Mouse (Mus musculus): ENCODE results near the gene Mpz.
A peak's percentile ranks its signal among the peaks of the same experiment; 100 is the strongest.

Gene Mpz

DNA sequence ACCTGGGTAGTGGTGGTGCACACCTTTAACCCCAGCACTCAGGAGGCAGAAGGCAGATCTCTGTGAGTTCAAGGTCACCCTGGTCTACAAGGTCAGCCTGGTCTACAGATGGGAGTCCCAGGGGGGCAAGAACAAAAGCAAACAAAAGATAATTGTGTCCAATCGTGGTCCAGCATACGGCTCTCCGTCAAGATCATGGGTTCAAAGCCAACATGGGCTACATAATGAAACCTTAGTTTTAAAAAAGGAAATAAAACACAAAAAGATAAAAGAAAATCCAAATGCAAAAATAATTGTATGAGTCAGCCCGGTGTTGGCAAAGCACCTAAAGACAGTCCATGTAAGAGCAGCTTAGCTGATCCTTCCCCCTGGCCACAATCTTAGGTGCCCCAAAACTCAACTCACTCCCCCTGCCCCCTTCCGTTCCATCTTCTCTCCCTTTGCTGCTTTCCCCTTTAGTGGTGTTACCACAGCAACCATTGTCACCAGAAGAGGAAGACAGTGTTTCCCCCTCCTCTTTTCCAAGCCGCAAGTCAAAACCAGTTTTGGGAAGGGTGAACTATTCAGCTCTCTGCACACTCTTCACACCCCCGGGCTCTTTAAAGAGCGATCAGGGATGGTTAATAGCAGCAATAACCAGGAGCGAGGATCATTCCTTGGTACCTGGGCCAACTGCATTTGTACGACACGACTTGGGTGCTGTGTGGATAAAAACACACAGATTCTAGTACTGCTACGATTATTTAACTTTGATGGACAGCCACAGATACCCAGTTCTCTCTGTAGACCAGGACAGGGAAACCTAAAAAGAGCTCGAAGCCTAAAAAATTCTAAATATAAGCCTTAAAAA, 37.6 kb downstream of the Mpz start:
- DNase-seq (ENCODE audit: low spot score): no peak

DNA sequence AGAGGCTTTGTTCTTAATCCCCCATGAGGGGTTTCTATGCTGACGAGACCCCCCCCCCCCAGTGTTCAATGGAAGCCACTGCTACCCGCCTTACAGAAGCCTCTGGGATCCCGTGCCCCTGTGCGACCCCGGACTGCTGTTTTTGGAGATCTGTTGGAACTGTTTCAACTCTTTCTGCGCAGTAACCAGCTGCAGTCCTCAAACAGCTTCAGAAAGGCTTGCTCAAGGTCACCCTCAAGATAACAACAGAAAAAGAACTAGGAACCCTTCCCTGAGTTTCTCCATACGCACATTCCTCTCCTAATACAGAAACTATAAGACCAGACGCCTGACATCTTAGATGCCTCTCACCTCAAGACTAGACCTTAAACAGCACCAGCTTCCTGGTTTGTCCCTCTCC, 38.5 kb downstream of the Mpz start:
- DNase-seq (ENCODE audit: low spot score): no peak

DNA sequence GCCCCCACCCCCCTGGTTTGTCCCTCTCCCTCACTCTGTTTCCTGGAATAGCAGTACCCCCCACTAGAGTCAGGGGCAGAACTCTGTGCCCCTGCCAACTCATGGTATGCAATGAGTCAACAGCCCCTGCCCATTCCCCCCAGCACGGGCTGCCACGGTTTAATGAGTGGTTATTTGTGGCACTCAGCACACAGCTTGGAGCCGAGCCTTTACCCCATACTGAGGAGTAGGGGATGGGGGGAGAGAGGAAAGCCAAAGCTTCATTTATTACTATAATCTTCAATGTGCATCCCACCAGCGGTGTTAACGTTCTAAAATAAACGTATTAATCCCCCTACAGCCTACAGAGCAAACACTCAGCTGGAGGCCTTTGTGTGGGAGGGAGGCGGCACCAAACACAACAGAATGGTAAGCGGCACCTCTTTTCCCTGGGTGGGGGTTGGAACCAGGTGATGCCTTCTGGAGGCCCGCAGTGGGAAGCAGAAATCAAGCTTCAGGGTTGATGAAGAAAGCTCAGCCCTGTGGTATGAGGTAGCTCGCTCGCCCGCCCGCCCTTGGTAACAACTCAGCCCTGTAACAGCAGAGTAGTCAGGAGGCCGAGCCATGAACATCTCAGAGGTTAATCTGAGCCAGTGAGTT, 39.1 kb downstream of the Mpz start:
- no peak for DNase-seq (ENCODE audit: low spot score)

DNA sequence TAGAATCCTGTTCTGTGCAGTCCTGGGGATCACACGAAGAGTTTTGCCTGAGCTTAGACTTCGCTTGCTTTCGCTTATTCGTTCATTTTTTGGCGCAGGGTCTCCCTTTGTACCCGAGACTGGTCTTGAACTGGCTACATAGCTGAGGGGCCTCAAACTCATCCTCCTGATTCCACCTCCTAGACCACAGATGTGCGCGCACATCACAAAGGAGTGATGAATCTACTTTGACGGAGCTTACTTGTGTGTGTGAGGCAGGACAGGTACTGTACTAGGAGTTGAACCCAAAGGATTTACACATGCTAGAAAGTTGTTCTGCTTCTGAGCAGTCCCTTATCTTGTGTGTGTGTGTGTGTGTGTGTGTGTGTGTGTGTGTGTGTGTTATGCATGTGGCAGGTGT, 40.3 kb downstream of the Mpz start:
- DNase-seq (ENCODE audit: low spot score): no peak

DNA sequence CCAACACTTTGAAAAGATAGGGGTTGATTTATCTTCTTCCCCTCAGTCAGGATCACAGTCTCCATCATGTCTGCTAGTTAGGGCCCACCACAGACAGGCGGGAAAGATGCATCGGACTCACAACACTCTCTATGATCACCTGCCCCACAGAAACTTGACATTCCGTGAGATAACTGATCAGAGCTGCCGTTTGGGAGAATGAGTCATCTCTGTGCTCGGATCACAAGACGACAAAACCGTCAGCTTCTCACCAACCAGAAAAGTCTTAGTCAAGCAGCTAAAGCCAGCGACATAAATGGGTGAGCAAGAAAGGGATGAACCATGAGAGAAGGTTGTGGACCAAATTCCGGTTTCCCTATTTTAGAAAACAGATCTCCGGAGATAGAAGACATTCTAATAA, 41.8 kb downstream of the Mpz start:
- DNase-seq (ENCODE audit: low spot score): no peak

DNA sequence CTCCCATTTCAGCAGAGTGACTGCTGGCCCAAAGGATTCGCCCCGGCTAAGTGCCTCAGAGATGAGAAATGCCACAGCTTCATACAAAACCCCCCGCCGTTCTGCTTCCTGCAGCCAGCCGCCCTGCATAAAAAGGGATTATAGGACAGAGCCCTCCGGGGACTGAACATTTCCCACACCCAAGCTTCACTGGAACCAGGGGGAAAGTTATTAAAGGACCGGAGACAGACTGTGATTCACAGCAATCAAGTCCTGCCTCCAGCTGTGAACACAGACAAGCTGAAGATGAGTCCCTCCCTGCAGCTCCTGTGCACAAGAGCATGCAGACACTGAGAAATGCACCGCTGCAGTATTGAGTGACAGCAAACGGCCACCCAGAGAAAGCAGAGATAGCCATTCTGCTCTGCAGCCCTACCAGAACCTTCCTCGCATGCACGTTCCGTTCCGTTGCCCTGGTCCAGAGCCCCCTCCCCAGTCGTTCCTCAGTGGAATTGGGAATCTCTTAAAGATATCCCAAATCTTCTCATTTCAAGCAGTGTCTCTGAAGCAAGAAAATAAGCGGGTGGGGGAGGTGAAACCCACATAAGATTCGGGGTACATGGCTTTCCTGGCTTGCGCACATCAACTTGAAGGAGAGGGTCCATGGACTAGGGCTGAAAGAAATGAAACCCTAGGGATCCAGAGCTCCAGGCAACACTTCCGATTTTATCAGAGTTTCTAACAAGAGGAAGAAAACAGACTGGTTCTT, 42.8 kb downstream of the Mpz start:
- no peak for DNase-seq (ENCODE audit: low spot score)

DNA sequence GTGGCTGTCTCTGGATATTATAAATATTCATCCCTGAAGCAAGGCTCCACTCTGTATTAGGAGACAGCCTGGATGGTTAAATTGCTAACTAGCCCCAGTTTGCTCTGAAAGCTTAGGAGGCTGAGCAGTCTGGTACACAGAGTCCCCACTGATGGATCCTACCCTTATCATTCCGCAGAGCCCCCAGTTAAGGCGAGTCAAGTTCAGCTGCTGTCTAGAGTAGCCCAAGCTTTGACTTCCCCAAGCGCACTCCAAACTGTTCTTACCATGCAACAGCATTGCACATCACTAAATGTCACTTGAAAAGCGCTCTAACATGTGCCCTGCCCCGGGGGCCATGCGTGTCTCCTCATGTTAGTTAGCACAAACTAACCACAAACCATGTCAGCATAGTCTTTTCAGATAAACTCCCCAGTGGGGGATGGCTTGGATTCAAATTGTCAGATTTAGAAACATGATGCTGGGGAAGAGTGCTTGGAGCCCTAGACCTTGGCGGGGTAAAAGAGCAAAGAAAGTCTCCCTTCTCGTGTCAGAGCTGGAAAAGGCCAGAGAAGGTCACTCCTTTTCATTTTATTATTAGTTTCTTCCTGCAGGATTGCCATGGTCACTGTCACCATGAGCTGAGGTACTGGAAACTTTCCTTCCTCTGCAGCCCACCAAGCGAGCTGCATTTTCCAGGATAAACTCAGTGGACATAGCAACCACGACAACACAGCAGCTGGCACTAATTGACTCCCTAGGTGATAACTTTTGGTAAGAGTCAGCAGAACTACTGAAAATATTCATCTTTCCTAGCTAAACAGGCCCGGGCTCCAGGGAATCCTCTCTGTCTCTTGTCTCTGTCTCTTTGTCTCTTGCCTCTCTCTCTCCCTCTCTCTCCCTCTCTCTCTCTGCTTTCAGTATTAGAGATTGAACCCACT, 43.7 kb downstream of the Mpz start:
- no peak for DNase-seq (ENCODE audit: low spot score)

DNA sequence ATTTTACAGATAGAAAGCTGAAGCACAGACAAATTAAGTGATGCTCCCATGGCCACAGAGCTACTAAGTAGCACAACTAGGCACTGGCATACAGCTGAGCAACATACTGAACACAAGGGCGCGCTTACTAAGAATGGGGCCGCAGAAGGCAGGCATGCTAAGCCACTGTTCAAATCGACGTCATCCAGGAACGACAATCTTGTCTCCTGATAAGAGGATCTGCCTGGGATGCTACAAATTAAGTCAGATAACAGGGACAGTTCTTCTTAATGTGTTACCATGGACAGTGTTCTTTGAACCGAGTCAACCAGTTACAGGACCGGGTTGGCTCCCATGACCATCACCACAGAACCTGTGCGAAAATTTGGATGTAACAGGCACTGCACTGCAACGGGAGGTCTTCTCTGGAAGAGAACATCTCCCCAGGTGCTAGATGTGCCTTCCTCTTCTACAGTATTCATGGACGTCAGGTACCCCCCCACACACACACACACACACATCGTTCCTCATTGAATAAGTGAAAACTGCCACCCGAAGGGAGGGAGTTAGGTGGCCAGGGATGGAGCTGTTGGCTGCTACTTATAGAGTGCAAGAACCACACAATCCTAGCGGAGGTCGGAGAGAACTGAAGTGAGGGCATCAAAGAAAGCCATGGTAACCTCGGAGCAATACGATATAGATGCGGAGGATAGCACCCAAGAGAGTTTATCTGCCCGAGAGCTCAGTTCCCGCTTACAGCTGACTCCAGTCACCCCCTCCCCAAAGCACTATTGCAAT, 44.7 kb downstream of the Mpz start:
- no peak for DNase-seq (ENCODE audit: low spot score)

DNA sequence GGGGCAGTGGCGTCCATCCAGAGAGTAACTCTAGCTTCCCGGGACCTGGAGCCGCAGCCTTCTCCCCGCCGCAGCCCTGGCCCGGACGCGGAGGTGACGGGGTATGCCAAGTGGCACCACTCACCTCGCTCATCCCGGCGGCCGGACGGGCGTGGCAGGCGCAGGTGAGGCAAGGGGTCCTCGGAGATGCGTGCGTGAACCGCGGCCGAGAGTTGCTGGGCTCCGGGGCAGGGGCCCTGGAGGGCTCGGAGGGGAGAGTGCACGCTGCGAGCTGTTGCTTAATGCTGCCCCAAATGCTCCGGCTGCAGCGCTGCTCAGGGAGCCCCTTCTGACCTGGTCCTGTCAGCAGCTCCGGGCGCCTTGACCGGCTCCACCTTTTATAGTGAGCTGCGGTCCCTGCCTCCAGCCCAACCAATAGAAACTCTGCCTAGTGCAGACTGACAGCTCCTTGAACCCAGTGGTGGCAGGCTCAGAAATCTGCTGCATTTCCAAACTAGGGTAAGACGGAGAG, 45.4 kb downstream of the Mpz start, which contains the start of gene Pcp4l1:
Gene Pcp4l1 (minus strand): TSS at position 382 of the 511 bp plus-strand sequence.
- DNase-seq (ENCODE audit: low spot score): peak; percentile 53

DNA sequence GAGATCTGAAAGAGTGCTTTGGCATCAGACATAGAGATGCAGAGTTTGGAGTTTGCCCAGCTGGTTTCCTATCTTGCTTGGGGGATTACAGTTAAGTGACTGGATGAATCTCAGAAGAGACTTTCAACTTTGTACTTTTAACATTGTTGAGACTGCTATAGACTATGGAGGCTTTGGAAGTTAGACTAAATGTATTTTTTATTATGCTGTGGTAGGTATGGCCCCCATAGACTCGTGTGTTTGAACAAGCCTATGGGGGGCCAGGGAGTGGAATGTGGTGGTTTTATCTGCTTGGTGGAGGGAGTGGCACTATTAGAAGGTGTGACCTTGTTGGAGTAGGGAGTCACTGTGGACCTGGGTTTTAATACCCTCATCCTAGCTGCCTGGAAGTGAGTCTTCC, 49.0 kb downstream of the Mpz start:
- DNase-seq (ENCODE audit: low spot score): no peak

DNA sequence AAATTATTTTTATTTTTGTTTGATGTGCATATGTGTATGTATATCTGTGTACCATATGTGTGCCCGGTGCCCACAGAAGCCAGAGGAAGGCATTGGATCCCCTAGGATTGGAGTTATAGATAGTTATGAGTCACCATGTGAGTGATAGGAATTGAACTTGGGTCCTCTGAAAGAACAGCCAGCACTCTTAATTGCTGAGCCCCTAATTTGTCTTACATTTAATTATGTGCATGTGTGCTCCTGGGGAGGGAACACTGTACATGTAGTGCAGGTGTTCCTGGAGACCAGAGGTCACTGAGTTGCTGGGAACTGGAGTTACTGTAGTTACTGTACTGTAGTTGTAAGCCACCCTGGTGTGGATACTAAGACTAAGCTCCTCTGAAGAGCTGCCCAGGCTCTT, 50.3 kb downstream of the Mpz start:
- no peak for DNase-seq (ENCODE audit: low spot score)

DNA sequence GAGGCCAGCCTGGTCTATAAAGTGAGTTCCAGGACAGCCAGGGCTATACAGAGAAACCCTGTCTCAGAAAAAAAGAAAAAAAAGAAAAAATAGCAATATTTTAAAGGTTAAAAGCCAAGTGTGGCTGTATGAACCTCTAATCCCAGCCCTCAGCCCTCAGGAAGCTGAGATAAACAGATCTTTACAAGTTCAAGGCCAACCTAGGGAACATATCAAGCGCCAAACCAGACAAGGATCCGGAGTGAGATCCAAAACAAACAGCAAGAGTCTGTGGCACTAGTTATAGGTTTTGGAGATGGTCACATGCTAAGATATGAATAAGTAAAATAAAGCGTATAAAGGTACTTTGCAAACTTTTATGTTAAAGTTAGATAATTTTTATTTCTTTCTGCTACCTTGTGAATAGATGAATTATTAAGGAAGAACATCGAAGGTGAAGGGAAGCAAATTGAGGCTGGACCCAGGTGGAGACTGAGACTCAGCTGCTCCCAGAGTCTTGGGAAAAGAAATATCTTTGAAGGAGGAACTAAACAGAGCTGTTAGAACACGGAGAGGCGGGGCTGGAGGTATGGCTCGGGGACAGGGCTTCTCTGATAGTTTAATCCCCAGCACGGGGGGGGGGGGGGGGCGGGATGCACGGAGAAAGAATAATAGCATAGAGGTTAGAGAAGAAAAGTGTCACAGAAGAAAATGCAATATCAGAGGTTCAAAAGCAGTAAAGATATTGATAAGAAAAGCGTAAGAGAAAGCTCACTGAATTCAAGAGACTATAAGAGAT, 53.1 kb downstream of the Mpz start:
- no peak for DNase-seq (ENCODE audit: low spot score)

DNA sequence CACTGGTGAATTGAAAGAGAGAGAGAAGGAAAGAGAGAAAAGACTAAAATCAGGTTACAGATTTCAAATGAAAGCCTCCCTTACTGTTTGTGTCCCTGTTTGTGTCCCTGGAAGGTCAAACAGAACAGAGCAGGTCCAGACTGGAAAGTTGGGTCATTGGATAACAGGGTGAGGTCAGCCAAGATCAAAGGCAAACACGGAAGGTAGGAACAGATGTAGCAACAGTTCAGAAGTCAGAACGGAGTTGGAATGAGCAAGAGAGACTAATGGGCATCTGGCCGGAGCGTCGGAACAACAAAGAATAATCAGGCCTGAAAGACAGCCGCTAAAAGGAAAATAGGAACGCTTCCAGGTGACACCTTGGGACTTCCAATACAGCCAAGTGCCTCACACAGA, 53.7 kb downstream of the Mpz start:
- no peak for DNase-seq (ENCODE audit: low spot score)

DNA sequence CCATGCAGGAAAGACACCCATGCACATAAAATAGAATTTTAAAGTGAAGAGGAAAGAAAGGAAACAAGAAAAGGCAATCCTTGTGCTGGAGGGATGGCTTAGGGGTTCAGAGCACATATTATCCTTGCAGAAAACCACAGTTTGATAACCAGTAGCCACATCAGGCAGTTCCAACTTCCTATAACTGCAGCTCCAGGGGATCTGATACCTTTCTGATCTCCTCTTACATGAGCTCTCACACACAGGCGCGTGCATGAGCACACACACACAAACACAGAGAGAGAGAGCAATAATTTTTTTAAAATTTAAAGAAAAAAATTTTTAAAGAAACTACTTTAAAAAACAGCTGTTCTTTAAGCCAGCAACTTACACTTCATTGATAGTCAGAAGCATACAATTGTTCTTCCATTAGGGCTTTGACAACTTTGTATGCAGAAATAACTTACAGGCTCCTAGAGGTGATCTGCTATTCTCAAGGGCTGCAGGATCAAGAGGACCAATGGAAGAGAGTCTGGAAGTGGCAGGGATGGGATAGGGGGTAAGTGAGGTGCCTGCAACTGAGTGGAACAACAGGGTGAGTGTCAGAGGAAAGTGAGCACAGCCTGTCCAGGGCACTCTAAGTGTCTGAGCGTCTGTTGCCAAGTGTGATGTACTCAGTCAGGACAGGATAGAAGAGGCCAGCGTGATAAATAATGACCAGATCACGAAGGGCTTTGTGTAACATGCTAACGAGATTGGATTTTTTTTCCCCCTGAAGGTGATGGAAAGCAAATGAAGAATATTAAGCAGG, 55.4 kb downstream of the Mpz start:
- no peak for DNase-seq (ENCODE audit: low spot score)

DNA sequence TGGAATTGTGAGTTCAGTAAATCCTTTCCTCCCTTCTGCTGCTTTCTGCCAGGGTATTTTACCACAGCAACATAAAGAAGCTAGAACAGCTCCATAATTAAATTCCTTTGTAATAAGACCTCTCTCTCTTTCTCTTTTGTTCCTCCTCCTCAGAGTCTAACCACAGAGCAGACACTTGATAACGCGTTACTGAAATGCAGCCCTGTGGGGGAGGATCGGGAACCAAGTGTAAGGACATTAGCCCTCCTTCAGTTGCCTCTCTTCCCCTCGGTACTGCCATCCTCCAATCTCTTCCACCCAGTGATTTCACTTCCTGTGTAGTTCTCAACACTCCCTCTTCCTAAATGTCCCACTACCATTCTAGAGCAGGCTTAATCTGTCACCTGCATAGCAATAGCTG, 58.9 kb downstream of the Mpz start:
- DNase-seq (ENCODE audit: low spot score): no peak

Measured in layer of hippocampus, adult 11-12 months (tissue).